Mouse (Mus musculus): ENCODE data around the gene Aif1.

GRCm38 (mm10) chr17:35205380-35205769 is 29.5 kb upstream of the Aif1 start:
- TF ChIP-seq CTCF (IDR thresholded peaks at IDR 0.05; ENCODE audit: extremely low read depth, insufficient read depth, low read length) (no peak), POLR2A (IDR thresholded peaks at IDR 0.05; ENCODE audit: extremely low read depth, insufficient read depth, low read length) (no peak)
